In the genomic region with DNA sequence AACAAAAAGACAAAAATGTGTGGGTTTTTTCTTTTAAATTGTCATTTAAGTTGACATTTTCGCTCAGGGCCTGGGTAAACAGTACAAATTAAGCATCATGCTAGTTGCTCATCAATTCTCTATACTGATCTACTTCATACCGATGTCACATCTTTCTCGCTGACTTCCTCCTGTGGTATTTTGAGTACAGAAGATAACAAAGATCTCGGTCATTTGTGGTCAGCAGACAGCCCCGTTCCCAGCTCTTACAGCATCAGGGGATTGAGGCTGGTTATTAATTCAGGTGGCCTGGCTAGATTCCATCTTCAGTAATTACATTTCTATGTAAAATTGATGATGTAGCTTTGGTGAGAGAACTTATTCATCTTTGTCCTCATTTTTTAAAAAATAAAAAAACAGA, we compare ENCODE assay signal across 17 mouse cellular contexts.
DNase-seq lines count a peak whose midpoint lies in the region; ATAC-seq lines count a peak whose summit lies in the region.
"Had no signal": no experiment of that assay in that cellular context is flagged by ENCODE, and none has a peak within 500 bp of the region (broad histone marks: within the 10 kb centered on the region; RNA-seq: fewer than 3 reads in every experiment).

No protein-coding gene starts in this region.

- DNase-seq in MEL-GATA-1-ER (ENCODE audit: extremely low read depth, low read depth), result peak; percentile 12
- DNase-seq in layer of hippocampus, postnatal 10 days (ENCODE audit: low spot score in 2 of 2), result no peak
- DNase-seq in B cell, adult 2 months, result no peak
- DNase-seq in frontal cortex, postnatal 36 days (ENCODE audit: low spot score in 2 of 2), result no peak
- DNase-seq: adrenal gland, adult 2 months; adrenal gland, postnatal 10 days; adrenal gland, postnatal 36 days; cerebellum, adult 11-12 months; cerebellum, adult 2 months; cerebellum, adult 9-10 months; cerebellum, postnatal 10 days; cerebellum, postnatal 25 days; embryo, embryonic 11 days had no signal

- peak; percentile 62 for ATAC-seq in common myeloid progenitor, adult 5-6 weeks (replicated peaks; ENCODE audit: low read depth, poor library complexity, severe bottlenecking)
- ATAC-seq in megakaryocyte progenitor cell, adult 5-6 weeks (replicated peaks; ENCODE audit: poor library complexity), result 0 out of 2 replicates have a peak, but pooled peaks have one; percentile 23
- ATAC-seq: forebrain, embryonic 14.5 days; forebrain, embryonic 16.5 days had no signal
